Mouse (Mus musculus) frontal cortex, postnatal 14 days (tissue): Measurements from ENCODE around the gene Sgta.
"Not testable (repeated sequence)": the region's sequence is repeated elsewhere in the genome, so short reads cannot be mapped to it uniquely, and the experiment has no call there.

Experiments
- DNase-seq, 2 experiments: peaks; one replicate each; pipeline ENCODE4 v3.0.0; 2022; ENCODE audit warnings: low spot score in 2 of 2

The Sgta gene

DNA sequence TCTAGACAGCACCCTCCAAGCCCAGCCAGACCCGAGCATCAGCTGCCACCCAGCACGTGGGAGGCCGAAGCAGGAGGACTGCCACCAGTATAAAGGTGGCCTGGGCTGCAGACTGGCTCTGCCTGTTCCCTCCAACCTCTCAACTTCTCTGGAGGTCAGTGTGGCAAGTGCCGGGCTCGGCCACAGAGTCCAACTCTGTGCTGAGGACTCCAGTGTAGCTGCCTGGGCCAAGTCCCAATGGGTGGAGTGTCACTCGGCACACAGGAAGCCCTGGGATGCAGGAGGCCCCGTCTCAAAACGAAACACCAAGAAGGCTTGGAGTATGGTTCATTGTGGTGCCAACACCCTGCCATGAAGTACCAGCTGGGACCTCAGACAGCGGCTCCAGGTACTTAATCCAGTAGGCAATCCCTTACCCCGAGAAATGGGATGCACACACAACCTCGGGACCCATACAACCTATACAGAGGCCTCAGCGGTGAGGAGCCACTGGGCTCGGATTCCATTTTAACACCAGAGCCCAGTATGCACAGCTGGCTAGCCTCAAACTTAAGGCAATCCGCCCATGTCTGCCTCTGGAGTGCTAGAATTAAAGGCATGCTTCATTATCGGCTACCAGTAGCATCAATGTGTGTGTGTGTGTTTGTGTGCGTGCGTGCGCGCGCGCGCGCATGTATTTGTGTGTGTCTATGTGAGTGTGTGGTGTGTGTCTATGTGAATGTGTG is 2.4 kb downstream of the Sgta start:
- no peak for DNase-seq

DNA sequence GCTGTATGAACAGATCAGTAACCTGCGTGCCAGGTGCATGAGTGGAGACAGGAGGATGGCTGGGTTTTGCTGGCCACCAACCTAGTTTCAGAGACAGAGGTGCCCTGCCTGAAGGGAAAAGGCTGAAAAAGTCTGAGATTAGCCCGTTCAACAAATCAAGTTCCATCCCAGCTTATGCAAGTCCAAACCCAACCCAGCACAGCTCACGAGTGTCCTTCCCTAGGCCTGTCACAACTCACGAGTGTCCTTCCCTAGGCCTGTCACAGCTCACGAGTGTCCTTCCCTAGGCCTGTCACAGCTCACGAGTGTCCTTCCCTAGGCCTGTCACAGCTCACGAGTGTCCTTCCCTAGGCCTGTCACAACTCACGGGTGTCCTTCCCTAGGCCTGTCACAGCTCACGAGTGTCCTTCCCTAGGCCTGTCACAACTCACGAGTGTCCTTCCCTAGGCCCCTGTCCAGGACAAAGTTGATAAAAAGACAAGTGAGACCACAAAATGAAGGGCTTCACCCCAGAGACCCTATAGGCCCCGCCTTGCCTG is 4.1 kb downstream of the Sgta start:
- DNase-seq = not testable (repeated sequence)

DNA sequence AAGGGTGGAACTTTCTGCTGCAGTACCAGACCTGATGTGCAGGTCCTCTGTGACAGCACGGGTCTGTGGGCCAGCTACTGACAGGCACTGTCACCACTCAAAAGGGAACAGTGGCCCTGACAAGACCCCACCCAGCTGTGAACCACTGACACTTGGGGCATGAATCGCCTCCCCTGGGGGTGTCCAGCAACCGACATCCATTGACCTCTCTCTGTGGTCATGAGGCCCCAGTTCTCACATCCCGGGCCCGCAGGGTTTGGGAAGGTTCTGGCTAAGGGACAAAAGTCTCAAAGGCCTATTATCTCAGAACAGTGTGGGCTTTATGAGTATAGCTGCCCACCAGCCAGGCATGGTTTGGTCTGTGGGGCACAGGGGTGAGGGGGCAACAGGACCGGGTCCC is 4.8 kb downstream of the Sgta start:
- DNase-seq = no peak

DNA sequence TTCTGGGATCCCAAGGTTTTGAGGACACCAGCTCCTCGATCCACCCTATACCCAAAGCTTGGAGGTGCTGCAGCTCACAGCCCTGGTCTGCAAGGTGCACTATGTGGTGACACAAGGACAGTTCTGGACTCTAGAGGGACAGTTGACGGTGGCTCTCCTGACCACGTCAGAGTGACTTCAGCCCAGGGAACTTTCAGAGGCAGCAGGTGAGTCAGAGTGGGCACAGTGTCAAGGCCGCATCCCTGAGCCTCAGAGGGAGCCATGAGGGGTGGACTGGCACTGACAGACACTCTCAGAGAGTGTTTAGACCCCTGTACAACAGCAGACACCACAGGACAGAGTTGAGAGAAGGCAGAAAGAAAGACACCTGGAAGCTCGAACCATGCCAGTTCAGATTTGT is 7.4 kb downstream of the Sgta start:
- DNase-seq = no peak

DNA sequence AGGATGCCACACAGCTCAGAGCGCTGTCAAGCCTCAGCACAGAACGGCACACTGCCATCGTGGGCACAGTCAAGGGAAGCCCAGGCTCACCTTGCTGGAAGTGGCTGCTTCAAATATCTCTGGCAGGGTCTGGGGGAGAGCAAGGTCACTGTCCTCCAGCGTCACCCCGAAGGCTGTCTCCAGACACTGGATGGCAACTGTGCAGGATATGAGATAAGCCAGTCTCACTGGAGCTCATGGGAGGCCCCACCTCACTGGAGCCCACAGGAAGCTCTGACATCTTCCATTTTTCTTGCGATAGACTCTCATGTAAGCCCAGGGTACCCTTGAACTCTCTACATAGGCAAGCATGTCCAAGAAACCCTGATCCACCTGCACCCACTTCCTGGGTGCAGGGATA is 8.8 kb downstream of the Sgta start:
- DNase-seq = no peak

DNA sequence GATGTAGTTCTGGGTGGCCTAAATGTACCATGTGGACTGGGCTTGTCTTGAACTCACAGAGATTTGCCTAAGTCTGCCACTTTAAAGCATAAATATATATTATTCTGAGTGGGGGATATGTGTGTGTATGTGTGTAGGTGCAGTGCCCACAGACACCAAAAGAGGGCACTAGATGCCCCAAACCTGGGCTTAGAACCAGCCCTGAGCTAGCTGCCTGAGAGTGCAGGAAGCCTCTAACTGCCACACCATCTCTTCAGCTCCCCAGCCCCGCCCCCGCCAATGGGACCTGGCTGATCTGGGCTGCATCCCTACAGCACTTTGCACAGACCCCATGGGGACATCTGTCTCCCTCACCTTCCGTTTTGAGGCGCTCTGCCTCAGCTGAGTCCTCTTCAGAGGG is 9.3 kb downstream of the Sgta start:
- DNase-seq = no peak

DNA sequence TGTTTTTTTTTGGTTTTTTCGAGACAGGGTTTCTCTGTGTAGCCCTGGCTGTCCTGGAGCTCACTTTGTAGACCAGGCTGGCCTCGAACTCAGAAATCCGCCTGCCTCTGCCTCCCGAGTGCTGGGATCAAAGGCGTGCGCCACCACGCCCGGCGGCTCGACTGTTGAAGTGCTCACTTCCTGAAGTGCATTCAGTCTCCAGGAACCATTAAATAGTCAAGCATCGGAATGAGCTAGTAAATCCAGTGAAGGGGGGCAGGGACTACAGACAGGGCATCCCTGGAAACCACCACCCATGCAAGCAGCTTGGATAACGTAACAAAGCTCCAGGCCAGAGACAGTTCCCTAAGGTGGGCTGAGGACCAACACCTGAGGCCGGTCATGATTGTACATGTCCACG is 14.7 kb downstream of the Sgta start:
- DNase-seq = not testable (repeated sequence)

DNA sequence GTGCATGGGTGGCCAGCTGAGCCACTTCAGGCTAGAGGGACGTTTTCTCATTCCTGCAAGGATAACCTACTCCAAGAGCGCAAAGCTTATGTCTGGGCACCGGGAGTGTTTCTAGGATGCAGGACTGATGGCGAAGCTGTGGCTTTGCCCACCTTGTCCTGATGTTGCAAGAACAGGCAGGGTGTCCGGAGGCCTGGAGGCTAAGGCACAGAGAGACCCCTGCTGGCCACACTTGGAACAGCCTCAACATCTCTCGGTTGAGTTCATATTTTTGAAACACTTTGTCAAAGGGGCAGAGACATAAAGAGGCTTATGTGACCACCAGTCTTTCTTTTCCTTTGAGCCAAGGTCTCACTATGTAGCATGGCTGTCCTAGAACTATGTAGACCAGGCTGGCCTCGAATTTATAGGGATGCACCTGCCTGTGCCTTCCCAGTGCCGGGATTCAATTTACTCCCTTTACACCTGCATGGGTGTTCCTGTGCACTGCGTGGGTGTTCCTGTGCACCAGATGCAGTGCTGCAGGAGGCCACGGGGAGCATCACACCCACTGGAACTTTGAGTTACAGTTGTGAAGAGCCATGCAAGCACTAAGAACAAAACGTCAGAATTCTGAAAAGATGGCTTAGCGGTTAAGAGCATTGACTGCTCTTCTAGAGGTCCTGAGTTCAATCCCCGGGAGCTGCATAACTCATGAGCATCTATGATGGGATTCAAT is 18.4 kb downstream of the Sgta start:
- DNase-seq = peak in 1 of 2 experiments; percentile 58

DNA sequence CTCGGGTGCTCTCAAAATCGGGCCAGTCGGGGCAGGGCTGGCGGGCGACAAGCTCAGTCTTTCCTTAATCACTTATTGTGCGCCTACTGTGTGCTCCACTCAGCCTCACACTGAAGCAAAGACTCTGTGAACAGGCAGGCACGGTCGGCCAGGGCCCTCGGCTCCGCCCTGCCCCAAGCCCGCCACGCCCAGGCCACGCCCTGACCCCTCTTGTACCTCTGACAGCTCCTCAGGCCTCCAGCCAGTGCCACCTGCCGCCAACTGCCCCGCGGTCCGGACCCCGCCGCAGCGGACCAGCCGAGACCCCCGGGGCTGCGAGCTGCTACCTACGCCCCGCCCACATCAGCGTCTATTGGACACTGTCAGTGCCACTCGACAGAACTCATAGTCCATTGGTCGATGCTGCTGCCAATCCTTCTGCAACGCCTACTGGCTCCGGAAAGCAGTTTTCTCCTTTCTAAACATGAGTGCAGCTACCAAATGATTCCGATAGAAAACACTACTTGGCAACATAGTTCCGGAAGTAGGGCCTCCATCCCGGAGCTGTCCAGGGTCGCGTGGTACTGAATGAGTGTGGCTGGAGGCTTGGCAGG is 22.9 kb downstream of the Sgta start, which contains the start of gene Slc39a3:
Gene Slc39a3, minus strand, starts transcription at position 439 of the 593 bp plus-strand sequence.
- peak; percentile 98 to 100 for DNase-seq

DNA sequence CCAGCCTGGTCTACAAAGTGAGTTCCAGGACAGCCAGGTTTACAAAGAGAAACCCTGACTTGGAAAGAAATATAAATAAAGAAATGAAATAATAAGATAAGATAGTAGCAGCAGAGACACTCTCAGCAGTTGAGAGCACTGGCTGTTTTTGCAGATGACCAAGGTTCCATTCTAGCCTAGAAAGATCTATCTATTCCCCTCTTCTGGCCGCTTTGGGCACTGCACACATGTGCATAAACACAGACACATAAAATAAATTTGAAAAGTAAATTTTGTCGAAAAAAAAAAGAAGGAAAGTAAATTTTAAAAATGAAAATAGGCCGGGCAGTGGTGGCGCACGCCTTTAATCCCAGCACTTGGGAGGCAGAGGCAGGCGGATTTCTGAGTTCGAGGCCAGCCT is 23.7 kb downstream of the Sgta start:
- no peak for DNase-seq

DNA sequence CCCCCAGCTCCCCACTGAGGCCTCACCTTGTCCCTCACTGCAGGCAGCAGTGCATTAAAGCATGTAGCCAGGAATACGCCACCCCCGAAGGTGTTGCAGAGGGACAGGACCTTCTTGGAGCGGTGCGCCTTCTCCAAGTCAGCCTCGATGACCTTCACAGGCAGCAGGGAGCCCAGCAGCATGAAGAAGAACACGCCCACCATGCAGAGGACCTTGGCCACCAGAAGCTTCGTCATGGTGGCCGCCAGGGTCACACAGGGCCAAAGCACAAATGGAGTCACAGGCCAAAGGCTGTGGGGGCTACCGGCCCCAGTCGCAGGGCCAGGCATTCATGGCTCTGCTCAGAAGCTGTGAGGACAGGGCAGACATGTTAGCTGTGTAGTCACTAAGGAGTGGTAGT is 26.4 kb downstream of the Sgta start:
- no peak for DNase-seq

DNA sequence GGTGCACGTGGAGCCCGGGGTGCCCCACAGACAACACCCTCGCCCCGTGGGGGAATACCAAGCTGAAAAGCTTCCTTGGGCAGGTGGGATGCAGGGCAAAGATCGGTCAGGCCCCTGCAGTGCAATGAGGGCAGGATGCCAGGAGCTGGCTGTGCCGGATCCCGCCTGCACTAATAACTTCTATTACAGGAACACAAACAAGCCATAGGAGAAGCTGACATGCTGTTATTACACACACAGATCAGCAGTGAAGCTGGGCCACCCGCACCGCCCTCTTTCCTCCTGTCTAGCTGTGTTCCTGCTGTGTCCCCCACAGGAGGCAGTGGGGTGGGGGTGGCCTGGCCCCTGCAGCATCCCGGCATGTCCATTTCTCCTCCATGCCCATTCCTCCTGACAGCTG is 30.9 kb downstream of the Sgta start:
- no peak for DNase-seq

DNA sequence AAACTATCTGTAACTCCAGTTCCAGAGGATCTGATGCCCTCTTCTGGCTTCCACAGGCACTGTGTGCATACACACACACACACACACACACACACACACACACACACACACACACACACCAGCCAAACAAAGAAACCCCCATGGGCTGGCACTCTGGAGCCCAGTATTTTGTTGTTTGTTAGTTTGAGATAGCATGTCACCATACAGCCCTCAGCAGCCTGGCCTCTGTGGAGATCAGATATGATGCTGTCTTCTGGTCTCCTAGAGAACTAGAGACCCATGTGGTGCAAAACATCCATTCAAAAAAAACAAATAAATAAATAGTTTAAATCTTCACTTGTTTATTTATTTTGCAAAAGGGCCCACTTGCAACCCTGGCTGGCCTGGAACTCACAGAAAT is 31.8 kb downstream of the Sgta start:
- no peak for DNase-seq

DNA sequence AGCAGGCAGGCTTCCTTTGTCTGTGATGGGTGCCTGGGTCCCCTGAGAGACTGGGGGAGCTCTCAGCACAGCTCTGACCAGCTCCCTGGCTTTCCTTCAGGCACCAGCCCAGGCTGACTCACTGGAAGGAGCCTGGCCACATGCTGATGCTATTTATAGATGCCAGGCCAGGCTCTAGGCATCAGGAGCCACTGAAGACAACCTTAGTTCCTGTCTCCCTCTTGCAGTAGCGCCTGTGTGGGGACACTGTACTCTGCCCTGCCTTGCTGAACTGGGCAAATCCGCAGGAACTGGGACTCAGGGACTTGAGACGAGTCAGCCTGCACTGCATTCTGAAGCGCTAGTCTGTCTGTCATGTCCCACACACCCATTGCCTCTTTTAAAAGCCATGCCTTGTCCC is 32.6 kb downstream of the Sgta start:
- DNase-seq = no peak

DNA sequence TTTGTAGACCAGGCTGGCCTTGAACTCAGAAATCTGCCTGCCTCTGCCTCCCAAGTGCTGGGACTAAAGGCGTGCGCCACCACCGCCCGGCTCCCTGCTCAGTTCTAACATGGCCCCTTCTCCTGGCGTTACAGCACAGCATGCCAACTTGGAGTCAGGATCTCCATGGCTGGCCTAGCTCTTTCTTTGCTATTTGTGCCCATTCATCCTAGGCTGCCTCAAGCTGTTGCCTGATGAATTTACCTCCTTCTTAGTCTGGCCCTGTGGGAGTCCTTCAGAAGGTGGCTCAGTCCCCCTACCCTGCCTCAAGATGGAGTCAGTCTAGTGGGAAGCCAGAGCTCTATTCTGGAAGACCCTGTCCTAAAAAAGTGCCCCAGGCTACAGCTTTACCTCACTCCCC is 33.1 kb downstream of the Sgta start:
- DNase-seq = no peak

DNA sequence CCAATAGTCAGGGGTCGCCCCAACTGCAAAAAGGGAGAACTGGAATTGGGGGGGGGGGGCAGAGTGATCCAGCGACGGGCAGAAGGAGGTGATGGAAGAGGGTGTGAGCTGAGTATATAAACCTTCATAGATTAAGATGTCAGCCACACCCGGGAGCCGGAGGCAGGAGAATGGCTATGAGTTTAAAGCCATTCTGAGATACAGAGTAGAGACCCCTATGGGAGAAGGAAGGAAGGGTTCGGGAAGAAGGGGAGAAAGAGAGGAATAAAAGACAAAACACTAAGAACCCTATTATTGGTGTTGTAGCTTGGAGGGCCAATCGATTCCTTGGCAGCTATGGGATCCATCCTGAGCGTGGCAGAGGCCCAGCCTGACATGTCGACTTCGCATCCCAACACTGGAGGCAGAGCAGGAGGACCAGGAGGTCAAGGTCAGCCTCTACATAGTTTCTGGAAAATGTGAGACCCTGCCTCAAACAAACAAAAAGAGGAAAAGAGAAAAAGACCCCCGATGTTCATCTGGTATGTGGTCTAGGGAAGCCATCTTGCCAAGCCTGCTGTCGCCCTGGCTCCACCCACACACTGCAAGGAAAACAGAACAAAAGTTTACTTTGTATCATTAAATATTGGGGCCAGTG is 34.2 kb downstream of the Sgta start, which contains the start of gene Diras1:
Gene Diras1, minus strand, starts transcription at position 24 of the 637 bp plus-strand sequence.
- DNase-seq = no peak

DNA sequence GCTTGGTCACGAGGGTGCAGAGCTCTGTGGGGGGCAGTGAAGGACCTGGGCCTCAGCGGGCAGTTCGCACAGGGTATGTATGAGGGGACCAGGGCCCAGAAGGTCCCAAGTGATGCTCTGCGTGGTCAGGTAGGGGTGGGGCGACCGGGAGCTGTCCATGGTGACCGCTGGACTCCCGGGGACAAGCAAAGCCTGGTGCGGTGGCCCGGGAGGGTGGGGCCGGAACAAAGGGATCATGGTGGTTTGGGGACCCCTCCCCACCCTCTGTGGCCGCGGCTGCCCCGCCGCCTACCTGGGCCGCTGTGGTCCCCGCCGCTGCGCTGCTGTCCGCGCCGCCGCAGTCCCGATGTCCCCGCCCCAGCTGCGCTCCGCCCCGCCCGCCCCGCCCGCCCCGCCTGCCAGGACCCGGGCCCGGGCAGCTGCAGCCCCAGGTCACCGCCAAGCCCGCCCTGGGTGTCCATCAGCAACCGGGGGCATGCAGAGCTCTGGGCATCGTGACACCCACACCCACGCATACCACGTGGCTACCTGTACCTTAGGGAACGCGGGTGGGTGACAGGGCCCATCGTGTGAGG is 34.8 kb downstream of the Sgta start:
- DNase-seq = no peak

DNA sequence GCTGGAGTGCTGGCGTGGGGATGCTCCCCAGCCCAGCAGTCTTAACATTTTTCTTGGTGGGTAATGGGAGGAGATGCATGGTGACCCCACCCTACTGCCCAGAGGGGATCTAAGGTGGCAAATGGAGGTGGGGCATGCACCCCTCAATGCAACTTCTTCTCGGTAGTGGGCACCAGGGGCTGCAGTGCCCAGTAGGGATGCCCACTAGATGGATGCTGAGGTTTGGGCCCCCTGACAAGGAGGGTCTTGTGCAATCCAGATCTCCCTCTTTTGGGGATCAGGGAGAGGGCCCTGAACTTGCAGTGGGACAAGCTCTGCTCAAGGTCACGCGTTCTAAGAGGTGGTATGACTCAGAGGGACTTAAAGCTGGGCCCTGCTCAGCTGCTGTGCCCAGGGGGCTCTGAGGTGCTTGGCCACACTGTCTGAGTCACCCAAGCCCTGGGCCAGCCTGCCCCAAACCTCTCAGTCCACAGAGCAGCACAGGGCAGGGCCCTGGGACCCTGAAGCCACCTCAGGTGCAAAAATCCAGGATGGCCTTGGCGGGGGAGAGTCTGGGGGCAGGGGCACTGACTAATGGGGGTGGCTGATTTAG is 35.5 kb downstream of the Sgta start:
- no peak for DNase-seq

DNA sequence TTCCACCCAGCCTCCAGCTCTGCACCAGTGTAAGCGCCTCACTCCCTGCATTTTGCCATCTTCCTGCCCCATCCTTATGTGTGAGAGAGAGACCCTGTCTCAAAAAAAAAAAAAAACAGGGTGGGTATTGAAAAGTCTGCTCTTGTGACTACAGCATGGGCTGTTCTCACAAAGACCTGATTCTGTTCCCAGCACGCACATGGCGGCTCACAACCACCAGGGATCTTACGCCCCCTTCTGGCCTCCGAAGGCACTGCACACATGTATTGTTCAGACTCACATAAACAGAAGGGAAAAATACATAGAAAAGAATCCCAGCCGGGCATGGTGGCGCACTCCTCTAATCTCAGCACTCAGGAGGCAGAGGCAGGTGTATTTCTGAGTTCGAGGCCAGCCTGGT is 37.2 kb downstream of the Sgta start:
- no peak for DNase-seq

DNA sequence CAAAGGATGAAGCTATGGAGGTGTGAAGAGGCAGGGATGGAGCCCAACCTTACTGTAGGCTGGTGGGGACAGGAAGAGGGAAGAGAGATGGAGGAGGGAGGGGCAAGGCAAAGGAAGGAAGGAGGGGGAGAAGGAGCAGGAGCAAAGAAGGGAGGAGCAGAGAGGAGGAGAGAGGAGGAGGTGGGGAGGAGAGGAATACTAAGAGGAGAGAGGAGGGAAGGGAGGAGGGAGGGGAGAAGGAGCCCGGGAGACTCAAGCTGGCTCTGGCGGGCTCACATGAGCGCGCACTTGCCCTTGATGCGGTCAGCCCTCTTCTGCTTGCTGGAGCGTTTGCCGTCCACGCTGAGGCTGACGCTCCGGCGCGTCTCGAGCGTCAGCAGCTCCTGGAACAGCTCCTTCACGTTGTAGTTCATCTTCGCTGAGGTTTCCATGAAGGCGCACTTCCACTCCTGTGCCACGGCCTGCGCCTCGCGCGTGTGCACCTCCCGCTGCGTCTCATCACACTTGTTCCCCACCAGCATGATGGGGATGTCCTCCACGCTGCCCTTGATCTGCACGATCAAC is 38.4 kb downstream of the Sgta start:
- DNase-seq = no peak

DNA sequence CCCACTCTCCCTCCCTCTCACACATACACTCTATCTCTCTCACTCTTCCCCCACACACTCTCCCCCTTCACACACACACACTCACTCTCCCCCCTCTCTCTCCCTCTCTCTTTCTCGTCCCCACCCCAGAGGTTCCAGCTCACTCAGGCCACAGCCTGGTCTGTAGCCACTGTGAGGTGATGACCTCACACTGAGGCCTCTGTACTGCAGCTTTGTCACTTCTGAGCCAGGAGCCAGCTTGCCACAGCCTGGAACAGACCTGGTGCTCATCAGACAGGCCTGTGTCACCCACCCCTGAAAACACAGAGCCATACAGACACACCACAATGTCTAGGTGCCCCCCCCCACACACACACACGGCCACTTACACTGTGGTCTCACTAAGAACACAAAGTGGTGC is 39.8 kb downstream of the Sgta start:
- DNase-seq = no peak
